Mouse (Mus musculus): Measurements from ENCODE around the gene Ryr3.

DNA sequence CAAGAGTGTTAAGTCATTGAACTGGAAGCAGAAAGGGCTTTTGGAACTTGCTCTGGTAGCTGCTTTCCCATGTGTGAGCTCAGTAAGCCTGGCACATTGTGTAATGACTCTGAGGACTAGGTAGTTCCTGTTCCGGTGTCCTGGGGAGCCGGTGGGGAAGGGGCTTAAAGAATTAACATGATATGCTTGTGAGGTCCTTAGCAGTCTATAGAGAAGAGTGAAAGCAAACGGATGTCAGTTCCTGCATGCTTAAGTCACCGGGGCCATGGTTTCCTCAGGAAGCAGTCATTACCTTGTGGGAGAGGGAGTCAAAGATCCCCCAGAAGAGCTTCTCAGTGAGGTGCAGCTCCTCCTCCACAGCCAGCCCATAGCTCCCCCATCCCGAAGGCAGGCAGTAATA lies 452.6 kb downstream of the Ryr3 start:
- no peak for TF ChIP-seq TCF12 (IDR thresholded peaks at IDR 0.05; ENCODE audit: insufficient read depth, poor library complexity, severe bottlenecking)
- TF ChIP-seq POLR2A (IDR thresholded peaks at IDR 0.05; ENCODE audit: insufficient read length, low read depth), result no peak
- no peak for TF ChIP-seq MAX (IDR thresholded peaks at IDR 0.05; ENCODE audit: low read depth)
- TF ChIP-seq MYOG (IDR thresholded peaks at IDR 0.05; ENCODE audit: control insufficient read depth in 1 of 3, insufficient read depth in 1 of 3, insufficient read length in 2 of 3, low read depth in 2 of 3), result no peak
- TF ChIP-seq TCF3 (IDR thresholded peaks at IDR 0.05; ENCODE audit: insufficient read length, low read depth), result no peak
- TF ChIP-seq E2F4 (IDR thresholded peaks at IDR 0.05; ENCODE audit: insufficient read depth), result no peak

Measured in myocyte (in vitro differentiated cells).